Mouse (Mus musculus) cerebellum, adult 8-10 months (tissue): ENCODE measurements at regions not wholly inside any gene's neighbourhood (a gene's known extent, or its start where the extent isn't known, plus 50 kb on each side); places are given as distances from the start of the nearest gene placed in this dataset.

Experiments
- DNase-seq: peaks from one replicate; pipeline ENCODE4 v3.0.0; 2022

DNA sequence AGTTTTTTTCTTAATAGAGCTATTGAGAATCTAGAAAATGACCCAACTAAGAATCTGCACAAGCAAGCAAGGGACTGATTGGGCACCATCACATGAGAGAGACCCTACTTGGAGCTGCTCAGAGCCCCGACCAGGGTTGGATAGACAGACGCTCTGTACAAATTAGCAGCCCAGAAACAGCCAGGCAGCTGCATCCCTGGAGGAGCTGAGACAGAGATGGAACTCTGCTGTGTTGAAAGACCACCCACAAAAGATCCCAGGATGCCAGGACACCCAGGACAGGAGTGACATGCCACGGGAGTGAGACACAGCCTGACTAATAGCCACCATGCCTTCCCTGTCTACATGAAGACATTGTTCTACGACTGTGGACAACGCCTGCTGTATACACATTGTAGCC lies 147.9 kb downstream of the Gm826 start:
- DNase-seq: no peak

- DNase-seq: no peak
These were observed 162.9 kb downstream of the Gm826 start for GRCm38 (mm10) chr2:160170975-160171515.

- no peak for DNase-seq
These were observed 175.2 kb downstream of the Gm826 start for GRCm38 (mm10) chr2:160158599-160159261.

GRCm38 (mm10) chr2:160153781-160154180 lies 180.2 kb downstream of the Gm826 start:
- DNase-seq: no peak

DNA sequence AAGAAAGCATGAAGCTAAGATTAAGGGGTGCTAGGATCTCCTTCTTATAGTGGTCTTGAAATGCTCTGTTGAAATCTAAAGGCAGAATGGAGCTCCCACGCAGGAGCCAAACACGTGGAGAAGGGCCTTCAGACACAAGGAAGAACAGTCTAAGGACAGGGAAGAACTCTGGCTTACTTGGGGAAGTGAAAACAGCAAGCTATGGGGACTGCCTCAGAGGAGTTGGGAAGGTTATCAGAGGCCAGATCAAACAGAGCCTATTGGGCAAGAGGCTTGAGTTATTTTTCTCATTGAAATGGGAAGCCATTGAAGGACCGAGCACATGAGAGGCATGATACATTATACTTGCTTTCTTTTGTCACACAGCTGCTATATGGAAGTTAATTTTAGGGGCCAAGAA lies 181.9 kb downstream of the Gm826 start:
- no peak for DNase-seq

DNA sequence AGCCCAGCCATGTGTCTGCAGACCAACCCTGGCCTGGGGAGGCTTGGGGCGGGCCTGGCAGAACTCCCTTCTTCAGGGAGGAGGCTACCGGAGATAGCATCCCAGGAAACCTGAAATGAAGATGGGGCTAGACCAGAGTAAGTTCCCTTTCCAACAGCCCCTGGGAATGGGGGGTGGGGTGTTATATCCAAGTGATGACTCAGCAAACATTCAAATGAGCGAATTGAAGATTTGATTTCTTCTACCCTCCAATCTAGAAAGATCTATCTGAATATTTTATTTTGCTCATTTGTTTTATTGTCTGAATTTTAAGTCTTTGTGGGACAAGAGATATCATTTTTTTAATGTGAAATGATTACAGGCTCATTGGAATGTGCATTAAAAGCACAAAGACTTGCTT lies 185.0 kb downstream of the Gm826 start:
- DNase-seq: no peak

- no peak for DNase-seq
These were observed 185.4 kb downstream of the Gm826 start for GRCm38 (mm10) chr2:160148516-160148915.

GRCm38 (mm10) chr2:160148031-160148430 lies 185.9 kb downstream of the Gm826 start:
- DNase-seq: no peak

GRCm38 (mm10) chr2:160140166-160140740 lies 193.7 kb downstream of the Gm826 start:
- DNase-seq: no peak

DNA sequence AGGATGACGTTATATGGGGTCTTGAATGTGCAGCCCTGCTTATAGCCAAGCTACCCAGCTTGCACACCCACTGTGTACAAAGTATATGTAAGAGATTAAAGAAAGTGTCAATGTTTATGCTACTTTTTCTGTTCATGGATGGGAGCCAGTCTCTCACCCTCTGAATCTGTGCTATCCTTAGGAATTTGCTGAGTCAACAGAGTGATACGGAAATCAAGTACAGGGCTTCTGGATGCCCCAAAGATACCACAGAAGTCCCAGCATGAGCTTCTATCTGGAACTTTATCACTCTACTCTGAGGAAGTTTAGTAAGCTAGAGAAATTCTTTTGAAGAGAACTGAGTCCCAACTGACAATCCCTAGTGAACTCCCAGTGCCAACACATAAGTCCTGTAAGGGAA lies 195.9 kb downstream of the Gm826 start:
- no peak for DNase-seq

GRCm38 (mm10) chr2:160131797-160132196 lies 202.2 kb downstream of the Gm826 start:
- DNase-seq: no peak

DNA sequence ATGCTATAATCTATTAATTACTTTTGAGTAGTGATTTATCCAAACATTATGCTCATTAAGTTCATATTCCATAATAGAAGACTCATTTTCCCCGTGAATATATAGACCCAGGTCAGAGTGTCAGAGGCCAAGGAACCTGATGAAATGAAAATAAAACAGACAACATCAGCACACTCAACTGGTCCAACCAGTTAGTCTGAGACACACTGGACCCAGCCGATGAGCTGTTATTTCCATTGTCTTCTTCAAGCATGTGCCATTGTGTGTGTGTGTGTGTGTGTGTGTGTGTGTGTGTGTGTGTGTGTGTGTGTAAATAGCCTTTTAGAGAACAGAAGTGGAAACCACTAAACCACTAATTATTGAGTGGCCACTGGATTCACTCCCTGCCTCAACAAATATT lies 202.6 kb downstream of the Gm826 start:
- no peak for DNase-seq

DNA sequence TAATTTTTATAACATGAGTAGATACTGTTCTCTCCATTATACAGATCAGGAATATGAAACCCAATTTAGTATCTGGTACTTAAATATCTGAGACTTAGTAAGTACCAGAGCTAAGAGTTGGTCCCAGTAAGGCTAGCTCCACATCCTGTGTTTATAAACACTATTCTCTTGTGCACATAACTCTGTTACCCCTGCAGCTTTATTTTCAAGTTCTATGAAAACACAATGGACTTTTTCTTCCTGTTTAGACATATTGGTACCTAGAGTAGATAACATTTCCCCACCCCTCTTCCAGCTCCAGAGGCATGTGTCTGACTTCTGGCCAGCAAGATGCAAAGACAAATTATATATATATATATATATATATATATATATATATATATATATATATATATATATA lies 216.8 kb downstream of the Gm826 start:
- no peak for DNase-seq

- DNase-seq: no peak
These were observed 222.7 kb downstream of the Gm826 start for GRCm38 (mm10) chr2:160111176-160111692.

DNA sequence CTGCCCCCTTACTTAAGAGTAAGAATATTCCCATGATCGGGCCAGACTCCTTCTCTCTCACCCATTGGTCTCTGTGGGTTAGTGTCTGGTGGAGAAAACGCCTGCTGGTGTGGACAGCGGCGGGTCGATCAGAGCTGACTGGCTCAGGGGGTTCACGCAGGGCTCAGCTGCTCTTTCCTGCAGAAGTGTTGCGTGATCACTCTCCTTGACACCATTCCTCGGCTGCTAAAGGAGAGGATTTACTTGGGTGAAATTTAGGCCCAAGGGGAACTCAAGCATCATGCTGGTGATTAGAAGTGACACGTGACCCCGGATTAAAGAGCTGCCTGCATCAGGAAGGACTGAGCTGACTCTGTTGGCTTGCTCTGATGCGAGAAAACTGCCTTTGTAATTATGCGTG lies 240.9 kb downstream of the Gm826 start:
- no peak for DNase-seq

DNA sequence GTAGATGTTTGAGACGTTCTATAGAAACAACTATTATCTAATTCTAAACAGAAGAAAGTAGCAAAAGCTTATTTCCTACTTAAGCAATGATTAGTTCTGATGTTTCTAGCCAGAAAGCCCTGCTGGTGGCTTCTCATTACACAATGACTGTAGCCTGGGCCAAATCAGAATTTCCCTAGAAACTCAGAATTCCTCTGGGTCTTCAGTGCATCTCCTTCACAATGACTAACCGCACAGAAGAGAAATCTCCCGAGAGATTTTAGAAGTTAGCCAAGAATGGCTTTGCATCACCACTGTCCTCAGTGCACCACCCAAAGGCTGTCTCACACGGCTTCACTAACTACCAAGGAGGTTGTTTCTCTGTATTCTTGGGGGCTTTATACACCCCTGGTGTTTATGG lies 248.0 kb downstream of the Gm826 start:
- DNase-seq: no peak

DNA sequence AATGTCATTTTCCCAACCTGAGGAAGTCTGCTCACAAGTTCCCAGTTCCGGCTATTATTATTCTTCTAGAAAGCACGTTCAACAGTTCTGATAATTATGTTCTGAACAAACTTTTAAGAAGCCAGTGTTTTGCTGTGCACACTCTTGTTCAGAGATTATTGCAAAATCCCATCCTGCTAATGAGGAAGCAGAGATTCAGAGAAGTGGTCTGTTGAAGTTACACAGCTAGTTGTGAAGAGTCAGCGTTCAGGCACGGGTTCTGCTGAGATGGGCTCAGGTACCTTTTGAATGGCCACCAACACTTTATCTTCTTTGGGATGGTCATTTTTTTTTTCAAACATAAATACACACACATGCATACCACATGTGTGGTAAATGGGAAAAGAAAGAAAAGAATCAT lies 250.3 kb downstream of the Gm826 start:
- no peak for DNase-seq

GRCm38 (mm10) chr2:160082106-160082653 lies 251.8 kb downstream of the Gm826 start:
- no peak for DNase-seq

- DNase-seq: no peak
These were observed 258.3 kb downstream of the Gm826 start for GRCm38 (mm10) chr2:160075694-160076093.

GRCm38 (mm10) chr2:160070441-160070840 lies 263.5 kb downstream of the Gm826 start:
- no peak for DNase-seq

DNA sequence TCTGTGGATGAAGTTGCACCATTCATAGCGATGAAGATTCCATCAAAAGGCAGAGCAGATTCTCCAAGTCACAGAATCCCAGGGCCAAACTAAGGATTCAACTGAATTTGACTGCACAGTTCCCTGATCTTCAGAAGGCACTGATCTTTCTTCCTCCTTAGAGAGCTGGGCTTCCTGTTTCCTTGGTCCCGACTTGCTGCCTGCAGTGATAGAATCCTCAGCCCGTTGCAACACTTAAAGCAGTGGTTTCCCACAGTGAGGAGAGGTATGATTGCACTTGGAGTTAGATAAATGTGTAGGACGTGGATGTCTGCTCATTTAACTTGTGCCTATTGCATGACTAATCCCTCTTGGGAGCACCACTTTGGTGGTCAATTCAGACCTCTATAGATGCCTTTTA lies 265.2 kb downstream of the Gm826 start:
- no peak for DNase-seq

- DNase-seq: no peak
These were observed 266.1 kb downstream of the Gm826 start for GRCm38 (mm10) chr2:160067904-160068303.

DNA sequence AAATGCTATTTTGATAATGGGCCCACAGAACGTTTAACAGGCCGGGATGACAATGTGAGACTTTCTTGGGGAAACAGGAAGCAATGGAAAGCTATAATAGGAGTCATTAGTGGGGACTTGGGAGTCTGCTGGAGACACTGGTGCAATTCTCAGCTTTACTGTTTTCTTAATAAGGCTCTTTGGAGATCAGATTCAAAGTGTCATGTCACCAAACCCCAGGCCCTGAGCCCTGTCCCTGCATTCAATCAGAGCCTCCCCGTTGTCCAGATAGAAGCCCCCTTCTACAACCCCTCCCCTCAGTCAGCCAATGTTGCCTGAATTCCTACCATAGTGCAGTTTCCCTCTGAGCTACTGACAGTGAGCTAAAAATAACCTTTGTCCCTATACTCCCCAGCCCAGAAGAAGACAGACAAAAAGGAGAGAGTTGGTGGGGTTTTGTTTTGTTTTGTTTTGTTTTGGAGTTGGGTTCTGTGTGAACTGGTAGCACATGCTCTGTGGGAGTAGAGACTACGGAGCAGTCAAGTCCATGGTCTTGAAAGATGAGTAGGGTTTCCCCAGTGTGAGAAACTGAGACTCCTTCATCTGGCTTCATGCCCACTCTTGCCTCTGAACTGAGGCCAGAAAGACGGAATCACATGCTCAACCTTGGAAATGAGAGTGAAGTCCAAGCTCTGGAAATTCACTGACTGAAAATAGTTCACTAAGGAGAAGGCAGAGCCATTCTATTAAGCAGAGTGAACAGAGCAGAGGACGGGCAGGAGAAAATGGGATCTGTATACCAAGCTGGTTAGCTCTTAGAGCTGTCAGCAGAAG lies 267.3 kb downstream of the Gm826 start:
- DNase-seq: peak; percentile 0
